In genomic region chr5:21500133-21500532, GRCm38 (mm10) we compare ENCODE assay signal across 21 mouse cellular contexts. TPM values are rescaled to one million over a fixed set of nuclear protein-coding genes. Genes with fewer than 3 reads are reported as not detected.
DNase-seq lines count a peak whose midpoint lies in the region; ATAC-seq lines count a peak whose summit lies in the region.
"Had no signal": no experiment of that assay in that cellular context is flagged by ENCODE, and none has a peak within 500 bp of the region (broad histone marks: within the 10 kb centered on the region; RNA-seq: fewer than 3 reads in every experiment).

No protein-coding gene starts in this region.

- 0 out of 2 replicates have a peak overlapping the region, but pooled peaks have one; percentile 26 for H3K27ac ChIP-seq in forebrain, embryonic 10.5 days
- H3K27ac ChIP-seq in forebrain, embryonic 13.5 days: no peak overlapping the region
- 0 out of 2 replicates have a peak overlapping the region, but pooled peaks have one; percentile 4 for H3K27ac ChIP-seq in intestine, embryonic 14.5 days (ENCODE audit: low read depth)
- no peak overlapping the region for H3K27ac ChIP-seq in intestine, embryonic 16.5 days (ENCODE audit: low read length)
- H3K27ac ChIP-seq in embryonic facial prominence, embryonic 10.5 days (replicated peaks): 0 out of 2 replicates have a peak overlapping the region, but pooled peaks have one; percentile 4
- H3K27ac ChIP-seq in stomach, embryonic 16.5 days (ENCODE audit: low read length): no peak overlapping the region; the same call in 1 of the 2 replicates
- H3K27ac ChIP-seq: embryonic facial prominence, embryonic 12.5 days; hindbrain, embryonic 10.5 days; hindbrain, embryonic 14.5 days had no signal

- no peak overlapping the region for H3K4me2 ChIP-seq in forebrain, embryonic 13.5 days
- no peak overlapping the region for H3K4me2 ChIP-seq in intestine, embryonic 14.5 days (ENCODE audit: low read length)
- no peak overlapping the region for H3K4me2 ChIP-seq in intestine, embryonic 16.5 days (ENCODE audit: low read depth, low read length)
- no peak overlapping the region for H3K4me2 ChIP-seq in stomach, embryonic 16.5 days (ENCODE audit: low read depth, low read length)
- H3K4me2 ChIP-seq: embryonic facial prominence, embryonic 12.5 days; heart, embryonic 12.5 days; hindbrain, embryonic 14.5 days had no signal

- no peaks in the 10 kb centered on the region for H3K27me3 ChIP-seq in forebrain, embryonic 10.5 days (ENCODE audit: poor library complexity, severe bottlenecking)
- H3K27me3 ChIP-seq in forebrain, embryonic 13.5 days: no peaks in the 10 kb centered on the region
- no peaks in the 10 kb centered on the region for H3K27me3 ChIP-seq in intestine, embryonic 14.5 days (replicated peaks; ENCODE audit: control insufficient read depth, insufficient read depth, low read length)
- no peaks in the 10 kb centered on the region for H3K27me3 ChIP-seq in intestine, embryonic 16.5 days (replicated peaks; ENCODE audit: control insufficient read depth, insufficient read depth, low read length)
- H3K27me3 ChIP-seq in embryonic facial prominence, embryonic 10.5 days (replicated peaks; ENCODE audit: low read depth, poor library complexity, severe bottlenecking): no peaks in the 10 kb centered on the region
- H3K27me3 ChIP-seq in stomach, embryonic 16.5 days (ENCODE audit: control insufficient read depth, insufficient read depth, low read length): no peaks in the 10 kb centered on the region
- H3K27me3 ChIP-seq: embryonic facial prominence, embryonic 12.5 days; heart, embryonic 12.5 days had no signal

- 93% methylated on average over 10 of the region's 10 CpGs for WGBS in forebrain, embryonic 10.5 days
- WGBS in forebrain, embryonic 13.5 days: 80% methylated on average over 10 of the region's 10 CpGs
- 58% methylated on average over 10 of the region's 10 CpGs for WGBS in intestine, embryonic 14.5 days
- WGBS in intestine, embryonic 16.5 days: 60% methylated on average over 10 of the region's 10 CpGs
- 87% methylated on average over 10 of the region's 10 CpGs for WGBS in embryonic facial prominence, embryonic 10.5 days
- 41% methylated on average over 10 of the region's 10 CpGs for WGBS in stomach, embryonic 16.5 days

- no peaks in the 10 kb centered on the region for H3K9me3 ChIP-seq in forebrain, embryonic 10.5 days
- no peaks in the 10 kb centered on the region for H3K9me3 ChIP-seq in forebrain, embryonic 13.5 days (replicated peaks)
- no peaks in the 10 kb centered on the region for H3K9me3 ChIP-seq in intestine, embryonic 14.5 days (ENCODE audit: control insufficient read depth, low read length)
- no peaks in the 10 kb centered on the region for H3K9me3 ChIP-seq in intestine, embryonic 16.5 days (ENCODE audit: control insufficient read depth, low read length)
- no peaks in the 10 kb centered on the region for H3K9me3 ChIP-seq in embryonic facial prominence, embryonic 10.5 days
- H3K9me3 ChIP-seq in stomach, embryonic 16.5 days (replicated peaks; ENCODE audit: control insufficient read depth, low read length): no peaks in the 10 kb centered on the region
- H3K9me3 ChIP-seq: embryonic facial prominence, embryonic 12.5 days; heart, embryonic 12.5 days; hindbrain, embryonic 10.5 days had no signal

- DNase-seq in forebrain, embryonic 10.5 days (ENCODE audit: extremely low spot score, low spot score): no peak
- DNase-seq in intestine, embryonic 14.5 days (ENCODE audit: low spot score): no peak
- no peak for DNase-seq in embryonic facial prominence, embryonic 10.5 days (ENCODE audit: low spot score)
- DNase-seq in cerebellum, adult 11-12 months: no peak
- no peak for DNase-seq in thymus, postnatal 36 days
- DNase-seq: adrenal gland, adult 2 months; adrenal gland, postnatal 25 days; B cell, adult 2 months; cerebellum, adult 2 months; cerebellum, postnatal 10 days; embryo, embryonic 11 days; gastrocnemius, postnatal 14 days had no signal

- no peaks in the 10 kb centered on the region for H3K4me1 ChIP-seq in forebrain, embryonic 10.5 days
- H3K4me1 ChIP-seq in forebrain, embryonic 13.5 days: no peaks in the 10 kb centered on the region
- H3K4me1 ChIP-seq in intestine, embryonic 14.5 days (replicated peaks; ENCODE audit: control insufficient read depth, insufficient read depth, low read length): peaks cover 16% of the 10 kb centered on the region; the same call in 1 of the 2 replicates
- 0 out of 2 replicates have a peak, but pooled peaks cover 5% of the 10 kb centered on the region for H3K4me1 ChIP-seq in intestine, embryonic 16.5 days (ENCODE audit: control insufficient read depth, insufficient read depth, low read length)
- peaks cover 14% of the 10 kb centered on the region for H3K4me1 ChIP-seq in embryonic facial prominence, embryonic 10.5 days
- peaks cover 16% of the 10 kb centered on the region for H3K4me1 ChIP-seq in stomach, embryonic 16.5 days (ENCODE audit: control insufficient read depth, insufficient read depth, low read length)

- no peak overlapping the region for H3K4me3 ChIP-seq in forebrain, embryonic 10.5 days
- no peak overlapping the region for H3K4me3 ChIP-seq in forebrain, embryonic 13.5 days
- H3K4me3 ChIP-seq in intestine, embryonic 14.5 days (ENCODE audit: low read depth, low read length): no peak overlapping the region
- H3K4me3 ChIP-seq in intestine, embryonic 16.5 days (ENCODE audit: low read length): no peak overlapping the region
- no peak overlapping the region for H3K4me3 ChIP-seq in embryonic facial prominence, embryonic 10.5 days
- no peak overlapping the region for H3K4me3 ChIP-seq in stomach, embryonic 16.5 days (replicated peaks; ENCODE audit: low read length)
- H3K4me3 ChIP-seq: embryonic facial prominence, embryonic 12.5 days; heart, embryonic 12.5 days; hindbrain, embryonic 10.5 days had no signal

- ATAC-seq in forebrain, embryonic 13.5 days: no peak
- ATAC-seq in intestine, embryonic 14.5 days (replicated peaks; ENCODE audit: low FRiP score, low TSS enrichment, low read depth): no peak
- no peak for ATAC-seq in intestine, embryonic 16.5 days
- ATAC-seq in stomach, embryonic 16.5 days (ENCODE audit: insufficient read depth, low FRiP score): peak; percentile 50; the same call in 1 of the 2 replicates
- ATAC-seq: activated CD4-positive, CD25-positive, alpha-beta regulatory T cell, adult 4 months; intestine, postnatal 0 days had no signal

- no peaks in the 10 kb centered on the region for H3K36me3 ChIP-seq in forebrain, embryonic 10.5 days (replicated peaks)
- no peaks in the 10 kb centered on the region for H3K36me3 ChIP-seq in forebrain, embryonic 13.5 days (ENCODE audit: poor library complexity, severe bottlenecking)
- no peaks in the 10 kb centered on the region for H3K36me3 ChIP-seq in intestine, embryonic 14.5 days (ENCODE audit: control insufficient read depth, insufficient read depth, low read length)
- no peaks in the 10 kb centered on the region for H3K36me3 ChIP-seq in intestine, embryonic 16.5 days (ENCODE audit: control insufficient read depth, insufficient read depth, low read length)
- no peaks in the 10 kb centered on the region for H3K36me3 ChIP-seq in embryonic facial prominence, embryonic 10.5 days (replicated peaks)
- H3K36me3 ChIP-seq in stomach, embryonic 16.5 days (ENCODE audit: control insufficient read depth, insufficient read depth, low read length): no peaks in the 10 kb centered on the region
- H3K36me3 ChIP-seq: embryonic facial prominence, embryonic 12.5 days; heart, embryonic 12.5 days; hindbrain, embryonic 10.5 days had no signal

- no peak overlapping the region for H3K9ac ChIP-seq in forebrain, embryonic 13.5 days
- no peak overlapping the region for H3K9ac ChIP-seq in intestine, embryonic 14.5 days (ENCODE audit: low read length)
- H3K9ac ChIP-seq in intestine, embryonic 16.5 days (ENCODE audit: low read depth, low read length): no peak overlapping the region
- no peak overlapping the region for H3K9ac ChIP-seq in stomach, embryonic 16.5 days (ENCODE audit: low read length)
- H3K9ac ChIP-seq: embryonic facial prominence, embryonic 12.5 days; heart, embryonic 12.5 days; hindbrain, embryonic 14.5 days had no signal

RNA-seq across cellular contexts. Expression of gene Lrrc17, which starts 43.2 kb away (rescaled TPM):
- 2.1 and 3.8 TPM in 2 replicates for polyA plus RNA-seq in forebrain, embryonic 10.5 days (2016; fragmentation: Nextera tagmentation; extraction: Ambion mirVana)
- polyA plus RNA-seq in forebrain, embryonic 13.5 days (2015; fragmentation: Nextera tagmentation; extraction: Ambion mirVana): 3.9 TPM in 2 replicates
- 40.2 and 42.5 TPM in 2 replicates for polyA plus RNA-seq in intestine, embryonic 14.5 days (2014; fragmentation: Nextera tagmentation; extraction: Ambion mirVana)
- 34.1 and 38.0 TPM in 2 replicates for polyA plus RNA-seq in intestine, embryonic 16.5 days (2015; fragmentation: Nextera tagmentation; extraction: Ambion mirVana)
- polyA plus RNA-seq in embryonic facial prominence, embryonic 10.5 days (2016; fragmentation: Nextera tagmentation; extraction: Ambion mirVana): 12.9 and 15.9 TPM in 2 replicates
- 68.7 and 74.7 TPM in 2 replicates for polyA plus RNA-seq in stomach, embryonic 16.5 days (2015; fragmentation: Nextera tagmentation; extraction: Ambion mirVana)

Comparison
In these comparisons a context has a peak if more than half of its experiments do, and no peak if none do; other contexts are left out.
1. H3K27ac ChIP-seq: peak in forebrain, embryonic 10.5 days (single experiment), intestine, embryonic 14.5 days (single experiment) and embryonic facial prominence, embryonic 10.5 days (single experiment); none in forebrain, embryonic 13.5 days (single experiment), intestine, embryonic 16.5 days (single experiment) and stomach, embryonic 16.5 days (single experiment).